Mouse (Mus musculus): ENCODE results near the gene Ces4a. TPM values are rescaled to one million over a fixed set of nuclear protein-coding genes. Genes with fewer than 3 reads are reported as not detected.

The Ces4a gene
- polyA plus RNA-seq, 1 experiment from 2014 or later: 0.15 TPM

GRCm38 (mm10) chr8:105152623-105153398 is 21.2 kb downstream of the Ces4a start:
- H3K36me3 ChIP-seq: no peaks in the 10 kb centered on the region
- ATAC-seq (replicated peaks): peak; percentile 92

GRCm38 (mm10) chr8:105154316-105154715 is 22.7 kb downstream of the Ces4a start:
- no peaks in the 10 kb centered on the region for H3K9me3 ChIP-seq
- ATAC-seq (replicated peaks): no peak
- H3K4me1 ChIP-seq: peaks cover 22% of the 10 kb centered on the region
- H3K27me3 ChIP-seq: no peaks in the 10 kb centered on the region
- no peak overlapping the region for H3K27ac ChIP-seq (replicated peaks)
- H3K4me3 ChIP-seq: no peak overlapping the region
- no peak overlapping the region for H3K9ac ChIP-seq (replicated peaks)
- no peaks in the 10 kb centered on the region for H3K36me3 ChIP-seq
- H3K4me2 ChIP-seq (replicated peaks): no peak overlapping the region
- WGBS: 91% methylated on average over 5 of the region's 5 CpGs

More at GRCm38 (mm10) chr8:105152623-105153398, 21.2 kb downstream of the Ces4a start:
- Histone ChIP-seq H3K4me1 (peaks cover 22% of the 10 kb centered on the region), H3K27ac (replicated peaks) (peak overlapping the region; percentile 61), H3K4me2 (replicated peaks) (peak overlapping the region; percentile 64), H3K4me3 (peak overlapping the region; percentile 38), H3K27me3 (no peaks in the 10 kb centered on the region), H3K9ac (replicated peaks) (peak overlapping the region; percentile 31; the same call in 1 of the 2 replicates), H3K9me3 (no peaks in the 10 kb centered on the region)
- 1% methylated on average over 27 of the region's 27 CpGs for WGBS

- WGBS: 67% methylated on average over 6 of the region's 6 CpGs
- no peak overlapping the region for H3K27ac ChIP-seq (replicated peaks)
- no peaks in the 10 kb centered on the region for H3K27me3 ChIP-seq
- H3K9ac ChIP-seq (replicated peaks): no peak overlapping the region
- H3K4me2 ChIP-seq (replicated peaks): no peak overlapping the region
- H3K9me3 ChIP-seq: no peaks in the 10 kb centered on the region
- no peak overlapping the region for H3K4me3 ChIP-seq
- peaks cover 22% of the 10 kb centered on the region for H3K4me1 ChIP-seq
- H3K36me3 ChIP-seq: no peaks in the 10 kb centered on the region
- peak; percentile 33 for ATAC-seq (replicated peaks)
Measured at GRCm38 (mm10) chr8:105155091-105155745, 23.6 kb downstream of the Ces4a start.

- H3K36me3 ChIP-seq: no peaks in the 10 kb centered on the region
- 66% methylated on average over 10 of the region's 10 CpGs for WGBS
Measured at GRCm38 (mm10) chr8:105157555-105157954, 26.0 kb downstream of the Ces4a start.

GRCm38 (mm10) chr8:105158084-105158483 is 26.5 kb downstream of the Ces4a start:
- no peaks in the 10 kb centered on the region for H3K36me3 ChIP-seq
- no peak for ATAC-seq (replicated peaks)
- no peak overlapping the region for H3K27ac ChIP-seq (replicated peaks)
- H3K27me3 ChIP-seq: no peaks in the 10 kb centered on the region
- no peak overlapping the region for H3K4me3 ChIP-seq
- H3K4me2 ChIP-seq (replicated peaks): no peak overlapping the region
- H3K4me1 ChIP-seq: peaks cover 12% of the 10 kb centered on the region
- 77% methylated on average over 3 of the region's 3 CpGs for WGBS
- no peaks in the 10 kb centered on the region for H3K9me3 ChIP-seq
- no peak overlapping the region for H3K9ac ChIP-seq (replicated peaks)

More at GRCm38 (mm10) chr8:105157555-105157954, 26.0 kb downstream of the Ces4a start:
- Histone ChIP-seq H3K9me3 (no peaks in the 10 kb centered on the region), H3K4me3 (no peak overlapping the region), H3K27me3 (no peaks in the 10 kb centered on the region), H3K9ac (replicated peaks) (no peak overlapping the region), H3K4me2 (replicated peaks) (no peak overlapping the region), H3K4me1 (peaks cover 17% of the 10 kb centered on the region), H3K27ac (replicated peaks) (no peak overlapping the region)
- no peak for ATAC-seq (replicated peaks)

- no peaks in the 10 kb centered on the region for H3K9me3 ChIP-seq
- no peaks in the 10 kb centered on the region for H3K36me3 ChIP-seq
- no peaks in the 10 kb centered on the region for H3K27me3 ChIP-seq
- no peak overlapping the region for H3K4me3 ChIP-seq
- H3K9ac ChIP-seq (replicated peaks): no peak overlapping the region
- H3K4me1 ChIP-seq: no peaks in the 10 kb centered on the region
- 66% methylated on average over 3 of the region's 3 CpGs for WGBS
- ATAC-seq (replicated peaks): no peak
- H3K27ac ChIP-seq (replicated peaks): no peak overlapping the region
- no peak overlapping the region for H3K4me2 ChIP-seq (replicated peaks)
Measured at GRCm38 (mm10) chr8:105161121-105161652, 29.6 kb downstream of the Ces4a start.

GRCm38 (mm10) chr8:105164272-105164902 is 32.8 kb downstream of the Ces4a start:
- H3K36me3 ChIP-seq: no peaks in the 10 kb centered on the region
- no peaks in the 10 kb centered on the region for H3K9me3 ChIP-seq
- no peak overlapping the region for H3K4me3 ChIP-seq
- no peak for ATAC-seq (replicated peaks)
- H3K4me2 ChIP-seq (replicated peaks): no peak overlapping the region
- no peaks in the 10 kb centered on the region for H3K27me3 ChIP-seq
- H3K9ac ChIP-seq (replicated peaks): no peak overlapping the region
- WGBS: 26% methylated on average over 6 of the region's 6 CpGs
- H3K4me1 ChIP-seq: no peaks in the 10 kb centered on the region
- H3K27ac ChIP-seq (replicated peaks): no peak overlapping the region

GRCm38 (mm10) chr8:105165191-105165590 is 33.6 kb downstream of the Ces4a start:
- no peak overlapping the region for H3K4me3 ChIP-seq
- no peak for ATAC-seq (replicated peaks)

GRCm38 (mm10) chr8:105167116-105167515 is 35.5 kb downstream of the Ces4a start:
- no peak for ATAC-seq (replicated peaks)
- Histone ChIP-seq H3K4me3 (no peak overlapping the region), H3K27me3 (no peaks in the 10 kb centered on the region), H3K36me3 (no peaks in the 10 kb centered on the region), H3K27ac (replicated peaks) (no peak overlapping the region), H3K9me3 (no peaks in the 10 kb centered on the region), H3K4me1 (peaks cover 8% of the 10 kb centered on the region), H3K9ac (replicated peaks) (no peak overlapping the region), H3K4me2 (replicated peaks) (no peak overlapping the region)
- 87% methylated on average over 2 of the region's 2 CpGs for WGBS

More at GRCm38 (mm10) chr8:105165191-105165590, 33.6 kb downstream of the Ces4a start:
- Histone ChIP-seq H3K27ac (replicated peaks) (no peak overlapping the region), H3K4me2 (replicated peaks) (no peak overlapping the region), H3K9me3 (no peaks in the 10 kb centered on the region), H3K9ac (replicated peaks) (no peak overlapping the region), H3K4me1 (peaks cover 4% of the 10 kb centered on the region), H3K36me3 (no peaks in the 10 kb centered on the region), H3K27me3 (no peaks in the 10 kb centered on the region)
- 83% methylated on average over 2 of the region's 2 CpGs for WGBS

- H3K4me2 ChIP-seq (replicated peaks): peak overlapping the region; percentile 61
- 44% methylated on average over 3 of the region's 3 CpGs for WGBS
- no peaks in the 10 kb centered on the region for H3K36me3 ChIP-seq
- H3K27ac ChIP-seq (replicated peaks): no peak overlapping the region
- peaks cover 19% of the 10 kb centered on the region for H3K4me1 ChIP-seq
- no peaks in the 10 kb centered on the region for H3K9me3 ChIP-seq
- H3K9ac ChIP-seq (replicated peaks): no peak overlapping the region
- no peaks in the 10 kb centered on the region for H3K27me3 ChIP-seq
- H3K4me3 ChIP-seq: 0 out of 2 replicates have a peak overlapping the region, but pooled peaks have one; percentile 99
- ATAC-seq (replicated peaks): no peak
Measured at GRCm38 (mm10) chr8:105169582-105169981, 38.0 kb downstream of the Ces4a start.

- H3K4me1 ChIP-seq: peaks cover 19% of the 10 kb centered on the region
- peak overlapping the region; percentile 75 for H3K9ac ChIP-seq (replicated peaks)
- peak overlapping the region; percentile 93 for H3K27ac ChIP-seq (replicated peaks)
- H3K27me3 ChIP-seq: no peaks in the 10 kb centered on the region
- no peaks in the 10 kb centered on the region for H3K36me3 ChIP-seq
- H3K4me2 ChIP-seq (replicated peaks): peak overlapping the region; percentile 61
- H3K4me3 ChIP-seq: peak overlapping the region; percentile 99
- under 1% methylated on average over 5 of the region's 5 CpGs for WGBS
- peak; percentile 55; the same call in 1 of the 2 replicates for ATAC-seq (replicated peaks)
- H3K9me3 ChIP-seq: no peaks in the 10 kb centered on the region
Measured at GRCm38 (mm10) chr8:105170041-105170380, 38.4 kb downstream of the Ces4a start.
